Mouse (Mus musculus) hindbrain, postnatal 0 days (tissue): Measurements from ENCODE around the gene Hsf2bp. TPM values are rescaled to one million over a fixed set of nuclear protein-coding genes. Genes with fewer than 3 reads are reported as not detected.

ENCODE experiments used
- ATAC-seq: fragments of 200-750 bp; cut with Nextera tagmentation; 2 replicates; pipeline ENCODE4 v1.8.0; 2017; ENCODE audit warnings: mild to moderate bottlenecking, moderate TSS enrichment, moderate library complexity
- DNase-seq: peaks from one replicate; pipeline ENCODE4 v3.0.0-alpha.2; 2015; ENCODE audit warnings: low spot score
- H3K27ac ChIP-seq: fragments of 300-500 bp; sonication (generic); 2 replicates; pipeline ENCODE4 v1.5.1; 2014; ENCODE audit warnings: mild to moderate bottlenecking
- H3K27me3 ChIP-seq: fragments of 300-500 bp; sonication (generic); 2 replicates; pipeline ENCODE4 v1.6.1; 2014; ENCODE audit warnings: low read length, mixed read lengths; ENCODE audit not compliant: insufficient read depth
- H3K36me3 ChIP-seq: fragments of 300-500 bp; sonication (generic); 2 replicates; pipeline ENCODE4 v1.6.1; 2014; ENCODE audit warnings: low read length, mixed read lengths; ENCODE audit not compliant: insufficient read depth
- H3K4me1 ChIP-seq: fragments of 300-500 bp; sonication (generic); 2 replicates; pipeline ENCODE4 v1.6.1; 2014; ENCODE audit warnings: antibody characterized with exemption, low read length, mixed read lengths; ENCODE audit not compliant: insufficient read depth
- H3K4me2 ChIP-seq: fragments of 300-500 bp; sonication (generic); 2 replicates; pipeline ENCODE4 v1.6.1; 2014; ENCODE audit warnings: low read depth, mild to moderate bottlenecking, low read length, moderate library complexity, mixed read lengths
- H3K4me3 ChIP-seq: fragments of 300-500 bp; sonication (generic); 2 replicates; pipeline ENCODE4 v1.5.1; 2014; ENCODE audit warnings: low read length
- H3K9ac ChIP-seq: fragments of 300-500 bp; sonication (generic); replicated peaks from 2 replicates; pipeline ENCODE4 v1.6.1; 2014; ENCODE audit warnings: mild to moderate bottlenecking, low read length, moderate library complexity, mixed read lengths
- H3K9me3 ChIP-seq: fragments of 300-500 bp; sonication (generic); 2 replicates; pipeline ENCODE4 v1.6.1; 2016; ENCODE audit warnings: low read length, mixed read lengths
- CTCF ChIP-seq: IDR thresholded peaks from 2 replicates; pipeline ENCODE4 v1.5.1; 2016; ENCODE audit warnings: antibody characterized with exemption, control low read depth, low read depth
- WGBS: fragments of 180-500 bp; shearing (Covaris S2); extraction: QIAGEN DNeasy Blood & Tissue Kit; methylation state at CpG from one replicate; pipeline ENCODE4 v1.1.7; 2014; 5-methylcytosine and 5-hydroxymethylcytosine counted together
- polyA plus RNA-seq: library from polyadenylated mRNA; unstranded; fragments of >200 nt; fragmentation: Nextera tagmentation; extraction: Ambion mirVana; gene quantifications from 2 replicates; pipeline ENCODE4 v1.2.1, GENCODE M21; 2015
- total RNA-seq: library from RNA; depleted of rRNA; stranded (reverse); fragments of >200 nt; gene quantifications from 2 replicates; pipeline ENCODE4 v1.2.3, GENCODE M21; 2014

Hsf2bp gene
- total and polyA plus RNA-seq, 2 experiments from 2014 or later: 0.58 to 0.84 TPM

DNA sequence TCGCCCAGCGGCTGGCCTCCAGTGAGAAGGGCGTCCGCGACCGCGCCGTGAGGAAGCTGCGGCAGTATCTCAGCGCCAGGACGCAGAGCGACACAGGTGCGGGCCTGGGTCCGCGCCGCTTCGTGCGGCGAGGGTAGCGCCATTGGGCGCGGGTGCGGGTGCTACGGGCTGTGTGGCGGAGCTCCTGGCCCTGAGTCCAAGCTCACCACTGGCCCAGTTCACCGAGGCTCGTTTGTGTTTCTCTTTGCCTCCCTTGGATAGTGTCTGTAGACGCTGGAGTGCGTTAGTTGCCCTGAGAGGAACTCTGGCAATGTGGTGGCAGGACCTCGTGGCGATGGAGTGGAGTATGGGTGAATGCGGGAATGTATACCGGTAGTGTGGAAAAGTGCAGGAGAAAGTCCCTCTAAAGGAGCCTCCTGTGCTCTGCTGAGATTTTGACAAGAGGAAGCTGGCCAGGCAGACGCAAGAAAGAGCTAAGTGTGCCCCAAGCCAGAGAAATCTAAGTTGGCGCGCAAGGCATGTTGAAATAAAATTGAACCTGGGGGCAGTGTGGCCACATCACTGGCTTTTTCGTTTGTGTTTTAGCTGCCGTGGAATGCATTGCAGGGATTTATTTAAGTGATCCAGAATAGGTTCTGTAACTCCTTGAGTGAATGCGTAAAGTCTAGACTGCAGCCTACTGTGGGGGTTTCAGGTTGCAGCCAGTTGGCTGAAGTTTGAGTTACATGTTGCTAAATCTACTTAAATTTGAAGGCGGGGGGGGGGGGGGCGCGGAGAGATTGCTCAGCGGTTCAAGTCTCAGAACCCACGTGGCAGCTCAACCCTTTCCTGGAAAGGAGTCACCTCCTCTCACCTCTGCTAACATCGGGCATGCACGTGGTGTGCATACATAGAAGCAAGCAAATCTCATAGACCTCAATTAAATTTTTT lies 625 bp upstream of the Hsf2bp start:
- Histone ChIP-seq H3K4me1 (peaks cover 6% of the 10 kb centered on the region), H3K4me3 (peak overlapping the region; percentile 93), H3K4me2 (peak overlapping the region; percentile 85), H3K27ac (peak overlapping the region; percentile 87), H3K9me3 (no peaks in the 10 kb centered on the region), H3K36me3 (no peaks in the 10 kb centered on the region), H3K9ac (peak overlapping the region; percentile 75), H3K27me3 (no peaks in the 10 kb centered on the region)
- no peak for TF ChIP-seq CTCF
- DNase-seq (peak; percentile 10), ATAC-seq (peak; percentile 76)
- under 1% methylated on average over 45 of the region's 46 CpGs for WGBS

GRCm38 (mm10) chr17:32034322-32034721 lies 1.8 kb downstream of the Hsf2bp start:
- Histone ChIP-seq H3K27me3 (no peaks in the 10 kb centered on the region), H3K36me3 (no peaks in the 10 kb centered on the region), H3K9ac (no peak overlapping the region), H3K27ac (no peak overlapping the region), H3K9me3 (no peaks in the 10 kb centered on the region), H3K4me2 (no peak overlapping the region), H3K4me3 (no peak overlapping the region), H3K4me1 (peaks cover 6% of the 10 kb centered on the region)
- ATAC-seq (no peak), DNase-seq (no peak)
- no peak for TF ChIP-seq CTCF
- 90% methylated on average over 23 of the region's 23 CpGs for WGBS

GRCm38 (mm10) chr17:32031684-32032083 lies 4.5 kb downstream of the Hsf2bp start:
- DNase-seq (no peak), ATAC-seq (no peak)
- H3K4me1 ChIP-seq: no peaks in the 10 kb centered on the region
- no peak overlapping the region for H3K4me3 ChIP-seq
- no peaks in the 10 kb centered on the region for H3K9me3 ChIP-seq
- no peak overlapping the region for H3K27ac ChIP-seq
- H3K36me3 ChIP-seq: no peaks in the 10 kb centered on the region
- TF ChIP-seq CTCF: no peak
- H3K27me3 ChIP-seq: no peaks in the 10 kb centered on the region
- no peak overlapping the region for H3K4me2 ChIP-seq
- 34% methylated on average over 7 of the region's 7 CpGs for WGBS
- no peak overlapping the region for H3K9ac ChIP-seq

DNA sequence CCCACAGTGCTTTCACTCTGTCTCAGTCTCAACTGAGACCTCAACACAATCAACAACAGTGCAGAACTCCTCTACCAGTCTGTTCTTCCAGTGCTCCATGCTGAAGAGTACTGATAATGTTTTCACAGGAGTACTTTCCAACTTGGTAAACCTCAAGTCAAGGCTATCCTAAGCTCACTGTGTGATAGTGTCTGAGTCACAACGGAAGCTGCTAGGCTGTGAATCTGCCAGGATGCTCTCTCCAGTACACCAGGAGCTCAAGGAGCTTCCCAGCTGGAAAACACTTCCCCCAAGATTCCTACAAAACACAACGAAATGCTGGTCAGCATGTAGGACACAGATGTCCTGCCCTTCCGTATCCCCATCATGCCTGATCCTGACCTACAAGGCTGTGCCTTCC lies 7.8 kb downstream of the Hsf2bp start:
- 81% methylated on average over 3 of the region's 3 CpGs for WGBS
- Histone ChIP-seq H3K4me3 (no peak overlapping the region), H3K4me1 (no peaks in the 10 kb centered on the region), H3K27me3 (no peaks in the 10 kb centered on the region), H3K27ac (no peak overlapping the region), H3K4me2 (no peak overlapping the region), H3K9ac (no peak overlapping the region), H3K36me3 (no peaks in the 10 kb centered on the region), H3K9me3 (no peaks in the 10 kb centered on the region)
- no peak for TF ChIP-seq CTCF
- ATAC-seq (no peak), DNase-seq (no peak)

DNA sequence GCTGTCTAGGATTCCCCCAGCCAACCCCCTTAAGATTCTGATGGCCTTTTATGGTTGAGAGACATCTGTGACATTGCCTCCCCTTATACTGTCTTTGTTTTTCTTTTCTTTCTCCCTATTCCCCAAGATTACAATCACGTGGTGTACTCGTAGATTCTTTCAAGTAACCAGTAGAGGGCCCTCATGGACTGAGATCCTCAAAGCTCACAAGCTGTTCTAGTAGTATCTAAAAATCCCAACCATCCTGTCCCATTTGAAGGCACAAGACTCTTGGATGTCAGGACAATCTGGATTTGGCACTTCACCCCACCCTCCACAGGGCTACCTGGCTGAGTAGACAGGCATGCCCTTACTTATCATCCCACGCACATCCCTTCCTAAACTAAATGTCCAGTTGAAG lies 8.5 kb downstream of the Hsf2bp start:
- ATAC-seq (peak; percentile 67; the same call in 1 of the 2 replicates), DNase-seq (peak; percentile 87)
- Histone ChIP-seq H3K27ac (no peak overlapping the region), H3K27me3 (no peaks in the 10 kb centered on the region), H3K9ac (no peak overlapping the region), H3K36me3 (no peaks in the 10 kb centered on the region), H3K4me3 (no peak overlapping the region), H3K4me2 (no peak overlapping the region), H3K4me1 (no peaks in the 10 kb centered on the region), H3K9me3 (no peaks in the 10 kb centered on the region)
- 25% methylated on average over 3 of the region's 3 CpGs for WGBS
- TF ChIP-seq CTCF: peak; percentile 76

- peak; percentile 84 for DNase-seq
- TF ChIP-seq CTCF: peak; percentile 97
Measured at GRCm38 (mm10) chr17:32025386-32025785, 10.8 kb downstream of the Hsf2bp start.

DNA sequence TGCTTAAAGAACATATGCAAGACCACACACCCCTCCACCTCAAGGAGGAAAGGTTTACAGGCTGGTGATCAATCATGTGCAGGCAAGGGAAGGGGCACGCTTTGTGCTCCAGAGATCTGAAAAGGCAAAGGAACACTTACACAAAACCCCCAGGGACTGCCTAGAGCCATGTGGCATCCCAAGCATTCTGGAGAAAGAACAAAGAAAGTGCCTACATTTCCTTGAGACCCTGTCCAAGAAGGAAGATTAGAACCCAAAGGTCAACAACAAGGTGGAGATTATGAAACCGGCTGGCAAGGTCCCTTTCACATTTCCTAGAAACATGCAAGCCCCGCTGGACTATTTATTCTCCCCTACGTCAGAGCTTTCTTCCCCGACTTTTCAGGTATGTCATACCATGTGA lies 11.5 kb downstream of the Hsf2bp start:
- DNase-seq: no peak
- Histone ChIP-seq H3K27ac (no peak overlapping the region), H3K36me3 (no peaks in the 10 kb centered on the region), H3K9me3 (no peaks in the 10 kb centered on the region), H3K4me2 (no peak overlapping the region), H3K4me3 (no peak overlapping the region), H3K9ac (no peak overlapping the region), H3K4me1 (no peaks in the 10 kb centered on the region), H3K27me3 (no peaks in the 10 kb centered on the region)
- no peak for TF ChIP-seq CTCF
- WGBS: 58% methylated on average over 5 of the region's 5 CpGs
- no peak for ATAC-seq

More at GRCm38 (mm10) chr17:32025386-32025785, 10.8 kb downstream of the Hsf2bp start:
- Histone ChIP-seq H3K4me3 (no peak overlapping the region), H3K27me3 (no peaks in the 10 kb centered on the region), H3K36me3 (no peaks in the 10 kb centered on the region), H3K9me3 (no peaks in the 10 kb centered on the region), H3K9ac (no peak overlapping the region), H3K4me1 (no peaks in the 10 kb centered on the region), H3K4me2 (no peak overlapping the region), H3K27ac (no peak overlapping the region)
- ATAC-seq: peak; percentile 63; the same call in 1 of the 2 replicates
- 9% methylated on average over 2 of the region's 2 CpGs for WGBS
